Mouse (Mus musculus) cerebellum, adult 2 months (tissue): ENCODE data around the gene Orc2.

Experiments
- CTCF ChIP-seq: fragments of 200-500 bp; IDR thresholded peaks from 2 replicates; pipeline ENCODE4 v1.5.1; 2011; ENCODE audit warnings: low read depth, mild to moderate bottlenecking, control low read depth, low read length, moderate library complexity, borderline replicate concordance; ENCODE audit not compliant: insufficient read depth
- POLR2A ChIP-seq: fragments of 200-500 bp; IDR thresholded peaks from 2 replicates; pipeline ENCODE4 v1.6.1; 2011; ENCODE audit warnings: low read length, control low read depth, borderline replicate concordance; ENCODE audit not compliant: insufficient read depth

DNA sequence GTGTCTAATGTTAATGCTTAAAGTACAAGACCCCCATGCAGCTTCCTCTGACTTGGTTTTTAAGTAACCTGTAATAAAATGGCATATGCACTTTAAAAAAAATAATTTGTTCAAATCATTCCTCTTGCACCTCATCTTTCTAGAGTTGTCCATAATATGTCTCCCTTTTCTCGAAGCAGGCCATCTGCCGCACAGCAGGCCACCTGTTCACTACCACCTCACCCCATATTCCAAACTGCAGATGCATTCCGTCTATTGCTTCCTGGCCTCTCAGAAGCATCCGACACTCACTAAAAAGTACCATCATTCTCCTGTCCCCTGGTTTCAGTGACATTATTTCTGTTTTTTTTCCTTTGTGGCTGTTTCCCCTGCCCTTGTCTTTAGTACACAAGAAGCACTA lies 39.3 kb downstream of the Orc2 start:
- TF ChIP-seq CTCF (no peak), POLR2A (no peak)
